Mouse (Mus musculus) spleen, adult 2 months (tissue): ENCODE measurements around the gene Atp6v1g1.

Source experiments
- CTCF ChIP-seq: fragments of 200-500 bp; IDR thresholded peaks from 2 replicates; pipeline ENCODE4 v1.5.1; 2011; ENCODE audit warnings: mild to moderate bottlenecking, inconsistent platforms; ENCODE audit not compliant: insufficient read depth, insufficient read length, insufficient replicate concordance; ENCODE audit errors: extremely low read depth
- POLR2A ChIP-seq: fragments of 200-500 bp; IDR thresholded peaks from 2 replicates; pipeline ENCODE4 v1.6.1; 2011; ENCODE audit warnings: low read depth, low read length, inconsistent platforms

GRCm38 (mm10) chr4:63570208-63570781 lies 25.7 kb downstream of the Atp6v1g1 start:
- TF ChIP-seq CTCF (no peak), POLR2A (no peak)
